ENCODE assay signal across 13 mouse cellular contexts in the genomic region with DNA sequence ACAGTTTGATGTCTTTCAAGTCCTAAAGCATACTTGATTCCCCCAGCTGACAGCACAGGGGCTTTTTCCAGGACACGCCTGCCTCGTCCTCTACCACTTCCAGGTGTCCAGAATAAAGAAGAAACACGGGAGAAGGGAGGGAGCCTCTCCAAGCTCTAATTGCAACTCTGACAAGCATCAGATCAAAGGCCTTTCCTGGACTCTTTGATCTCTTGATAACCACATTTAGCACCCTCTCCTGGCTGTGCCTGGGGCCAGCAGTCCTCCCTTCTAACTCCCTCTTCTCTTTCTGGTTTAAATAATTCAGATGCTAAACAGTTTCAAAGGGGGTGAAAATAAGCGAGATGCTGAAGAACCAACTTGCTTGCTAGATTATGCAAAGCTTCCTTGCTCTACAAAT.
A peak's percentile ranks its signal among the peaks of the same experiment; 100 is the strongest.
DNase-seq lines count a peak whose midpoint lies in the region; ATAC-seq and TF ChIP-seq lines count a peak whose summit lies in the region.
"Had no signal": no experiment of that assay in that cellular context is flagged by ENCODE, and none has a peak within 500 bp of the region (broad histone marks: within the 10 kb centered on the region; RNA-seq: fewer than 3 reads in every experiment).

No protein-coding gene starts in this region.

- H3K4me3 ChIP-seq in ES-E14 (ENCODE audit: insufficient read depth in 1 of 2, low read depth in 1 of 2, low read length in 2 of 2, poor library complexity in 1 of 2, severe bottlenecking in 1 of 2): no peak overlapping the region
- no peak overlapping the region for H3K4me3 ChIP-seq in midbrain, postnatal 0 days (ENCODE audit: low read depth, low read length)
- H3K4me3 ChIP-seq: heart, embryonic 13.5 days; limb, embryonic 12.5 days; neural tube, embryonic 12.5 days had no signal

- WGBS in midbrain, postnatal 0 days: 26% methylated on average over 4 of the region's 4 CpGs

- H3K9ac ChIP-seq in ES-E14 (ENCODE audit: insufficient read depth, low read depth, low read length, poor library complexity, severe bottlenecking): no peak overlapping the region
- H3K9ac ChIP-seq in midbrain, postnatal 0 days (replicated peaks; ENCODE audit: low read length, poor library complexity, severe bottlenecking): no peak overlapping the region
- H3K9ac ChIP-seq: heart, embryonic 13.5 days; limb, embryonic 12.5 days; neural tube, embryonic 12.5 days had no signal

- H3K9me3 ChIP-seq in ES-E14 (ENCODE audit: control insufficient read depth, insufficient read depth, low read depth, low read length): no peaks in the 10 kb centered on the region
- no peaks in the 10 kb centered on the region for H3K9me3 ChIP-seq in midbrain, postnatal 0 days (ENCODE audit: low read length)
- H3K9me3 ChIP-seq: G1E; heart, embryonic 13.5 days; limb, embryonic 12.5 days; neural tube, embryonic 12.5 days had no signal

- H3K27me3 ChIP-seq in midbrain, postnatal 0 days (ENCODE audit: insufficient read depth, low read length): no peaks in the 10 kb centered on the region
- H3K27me3 ChIP-seq: heart, embryonic 13.5 days; limb, embryonic 12.5 days; neural tube, embryonic 12.5 days had no signal

- H3K4me1 ChIP-seq in ES-E14 (ENCODE audit: control insufficient read depth in 2 of 2, insufficient read depth in 2 of 2, low read length in 2 of 2, poor library complexity in 1 of 2): no peaks in the 10 kb centered on the region
- H3K4me1 ChIP-seq in midbrain, postnatal 0 days (ENCODE audit: insufficient read depth, low read length): no peaks in the 10 kb centered on the region
- H3K4me1 ChIP-seq: limb, embryonic 12.5 days; neural tube, embryonic 12.5 days had no signal

- H3K4me2 ChIP-seq in midbrain, postnatal 0 days (ENCODE audit: low read depth, low read length, poor library complexity, severe bottlenecking): no peak overlapping the region
- H3K4me2 ChIP-seq: heart, embryonic 13.5 days; limb, embryonic 12.5 days; neural tube, embryonic 12.5 days had no signal

- ATAC-seq in frontal cortex, adult (ENCODE audit: low TSS enrichment): 0 out of 2 replicates have a peak, but pooled peaks have one; percentile 41
- no peak; the same call in 1 of the 2 replicates for ATAC-seq in midbrain, postnatal 0 days (ENCODE audit: low FRiP score)
- ATAC-seq: inflammation-experienced regulatory T-cells, adult 6 months had no signal

- H3K27ac ChIP-seq in ES-E14 (ENCODE audit: insufficient read depth, low read depth, low read length, poor library complexity, severe bottlenecking): no peak overlapping the region
- H3K27ac ChIP-seq in midbrain, postnatal 0 days (ENCODE audit: low read depth, low read length): no peak overlapping the region
- H3K27ac ChIP-seq: heart, embryonic 13.5 days; limb, embryonic 12.5 days; macrophage; neural tube, embryonic 12.5 days had no signal

- no peak for DNase-seq in frontal cortex, postnatal 25 days (ENCODE audit: low spot score in 2 of 2)
- peak; percentile 17 for DNase-seq in ES-E14 (ENCODE audit: low read depth, low spot score)
- DNase-seq in brain, adult 2 months (ENCODE audit: low read depth, low spot score): peak; percentile 33
- DNase-seq in midbrain, postnatal 0 days (ENCODE audit: low spot score): no peak
- no peak for DNase-seq in kidney, postnatal 25 days
- no peak for DNase-seq in MN1 (ENCODE audit: low spot score)

- no peaks in the 10 kb centered on the region for H3K36me3 ChIP-seq in ES-E14 (ENCODE audit: control insufficient read depth, insufficient read depth, low read length, poor library complexity, severe bottlenecking)
- no peaks in the 10 kb centered on the region for H3K36me3 ChIP-seq in midbrain, postnatal 0 days (ENCODE audit: insufficient read depth, low read length)
- H3K36me3 ChIP-seq: G1E; heart, embryonic 13.5 days; limb, embryonic 12.5 days; neural tube, embryonic 12.5 days had no signal

- in situ Hi-C loops in ES-E14 (cut with MboI; ENCODE audit: low sequenced_read_pairs in 2 of 2, unreplicated experiment in 2 of 2): no loop called here

- TF ChIP-seq CTCF in midbrain, postnatal 0 days (IDR thresholded peaks at IDR 0.05): peak; percentile 50

TF ChIP-seq in ES-E14, 5 proteins besides CTCF, POLR2A, EP300 and RAD21:
- TF ChIP-seq MAFK (IDR thresholded peaks at IDR 0.05; ENCODE audit: insufficient read depth, low read depth, low read length): no peak
- TF ChIP-seq ZC3H11A (IDR thresholded peaks at IDR 0.05; ENCODE audit: borderline replicate concordance, low read depth, low read length): no peak
- TF ChIP-seq CHD2 (IDR thresholded peaks at IDR 0.05; ENCODE audit: low read depth, low read length): no peak
- TF ChIP-seq ZNF384 (IDR thresholded peaks at IDR 0.05; ENCODE audit: low read depth, low read length): no peak
- no peak for TF ChIP-seq HCFC1 (IDR thresholded peaks at IDR 0.05; ENCODE audit: borderline replicate concordance, insufficient read depth, low read length)

Comparison
In these comparisons a context has a peak if more than half of its experiments do, and no peak if none do; other contexts are left out.
1. DNase-seq: peak in ES-E14 (single experiment) and brain, adult 2 months (single experiment); none in frontal cortex, postnatal 25 days (0 of 2), midbrain, postnatal 0 days (single experiment), kidney, postnatal 25 days (0 of 2) and MN1 (single experiment).